Mouse (Mus musculus) left cerebral cortex, adult 11 months (tissue): ENCODE measurements around the gene Trip12.

Experiments
- DNase-seq: peaks from one replicate; pipeline ENCODE4 v3.0.0; 2022; ENCODE audit warnings: low spot score

Gene Trip12

GRCm38 (mm10) chr1:84795335-84795734 is 45.0 kb downstream of the Trip12 start:
- DNase-seq = no peak

- no peak for DNase-seq
Observed at GRCm38 (mm10) chr1:84791393-84791792, 48.9 kb downstream of the Trip12 start.

DNA sequence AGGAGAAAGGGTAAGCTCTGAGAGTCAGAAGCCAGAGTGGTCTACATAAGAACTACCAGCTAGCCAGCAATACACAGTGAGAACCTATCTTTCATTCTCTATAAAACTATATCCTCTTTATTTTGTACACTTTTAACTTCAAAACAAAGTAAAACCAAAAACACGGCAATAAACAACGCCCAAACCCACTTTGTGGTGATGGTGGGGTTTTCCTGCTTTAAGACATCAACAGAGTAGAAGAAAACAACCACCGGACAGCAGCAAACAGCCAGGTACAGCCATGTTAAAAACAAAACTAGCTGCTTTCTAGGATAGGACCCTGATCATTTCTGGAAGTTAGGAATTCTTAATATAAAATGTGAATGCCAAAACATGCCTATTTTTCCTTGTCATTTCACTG is 59.7 kb downstream of the Trip12 start:
- no peak for DNase-seq

DNA sequence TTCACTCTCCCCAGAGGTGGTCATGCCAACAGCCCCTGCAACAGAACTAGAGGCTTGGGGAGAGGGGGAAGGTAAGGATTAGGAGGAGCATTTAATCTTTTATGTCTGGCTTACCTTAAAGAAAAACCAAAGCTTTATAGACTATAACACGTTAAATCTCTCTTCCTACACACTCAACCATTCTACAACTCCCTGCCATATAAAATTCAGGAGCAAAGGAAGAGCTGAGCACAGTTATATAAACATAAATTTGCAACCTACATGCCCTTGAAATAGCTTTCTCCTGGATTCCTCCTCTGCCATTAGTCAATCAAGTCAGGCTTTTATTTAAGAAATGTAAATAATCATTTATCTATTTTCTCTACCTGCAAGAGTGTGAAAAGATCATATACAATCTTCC is 62.9 kb downstream of the Trip12 start:
- DNase-seq = no peak

- no peak for DNase-seq
Observed at GRCm38 (mm10) chr1:84758843-84759242, 81.5 kb downstream of the Trip12 start.

- no peak for DNase-seq
Observed at GRCm38 (mm10) chr1:84742156-84742555, 98.2 kb downstream of the Trip12 start.

DNA sequence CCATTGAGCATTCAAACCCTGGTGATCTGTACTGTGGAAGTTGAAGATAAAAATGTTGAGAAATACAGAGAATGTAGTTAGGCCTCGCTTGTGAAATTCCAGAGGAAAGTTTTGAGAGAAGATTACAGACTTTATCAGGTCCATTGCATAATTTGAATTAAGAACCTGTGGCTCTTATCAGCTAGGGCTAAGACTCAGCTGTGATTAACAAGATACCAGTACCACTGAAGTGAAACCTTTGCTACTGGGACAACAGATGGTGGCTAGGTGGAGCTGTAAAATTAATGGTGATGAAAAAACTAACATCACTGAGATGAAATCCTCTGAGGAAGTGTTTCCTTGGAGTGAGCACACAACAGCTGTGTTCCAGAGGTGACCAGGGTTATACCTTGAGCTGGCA is 100.2 kb downstream of the Trip12 start:
- no peak for DNase-seq

DNA sequence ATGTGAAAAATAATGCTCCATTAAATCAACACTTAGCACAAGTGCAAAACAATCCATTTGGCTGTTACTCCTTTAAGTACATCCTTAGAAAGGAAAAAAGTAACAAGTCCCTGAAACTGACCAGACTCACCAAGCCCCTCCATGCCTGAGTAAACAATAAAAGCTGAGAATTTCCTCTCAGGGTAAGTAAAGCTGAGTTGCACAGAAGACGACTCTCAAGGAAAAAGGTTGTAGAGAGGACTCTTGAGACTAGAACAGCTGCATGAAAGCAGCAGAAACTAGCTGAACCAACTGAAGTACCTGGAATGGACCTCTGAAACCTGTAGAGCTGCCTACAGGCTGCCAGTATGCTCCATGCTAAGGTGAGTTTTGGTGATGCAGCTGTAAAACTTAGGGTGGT is 103.2 kb downstream of the Trip12 start:
- no peak for DNase-seq

- no peak for DNase-seq
Observed at GRCm38 (mm10) chr1:84733799-84734198, 106.5 kb downstream of the Trip12 start.

- DNase-seq = no peak
Observed at GRCm38 (mm10) chr1:84731763-84732162, 108.6 kb downstream of the Trip12 start.

DNA sequence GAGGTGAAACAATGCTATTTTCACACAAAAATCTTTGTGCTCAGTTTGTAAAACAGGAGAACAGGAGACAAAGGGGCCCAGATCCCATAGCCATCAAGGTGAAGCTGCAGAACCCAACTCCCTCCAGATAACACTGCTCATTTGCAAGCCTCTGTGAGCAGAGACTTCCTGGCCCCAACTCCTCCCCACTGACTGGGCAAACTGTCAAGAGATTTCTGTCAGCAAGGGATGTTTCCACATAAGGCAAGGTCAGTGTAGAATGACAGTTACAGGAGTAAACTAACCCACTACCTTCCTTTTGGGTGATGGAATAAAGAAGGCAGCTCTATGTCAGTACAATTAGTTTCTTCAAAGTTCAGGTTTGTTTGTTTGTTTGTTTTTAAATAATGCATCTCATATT is 117.5 kb downstream of the Trip12 start:
- no peak for DNase-seq

DNA sequence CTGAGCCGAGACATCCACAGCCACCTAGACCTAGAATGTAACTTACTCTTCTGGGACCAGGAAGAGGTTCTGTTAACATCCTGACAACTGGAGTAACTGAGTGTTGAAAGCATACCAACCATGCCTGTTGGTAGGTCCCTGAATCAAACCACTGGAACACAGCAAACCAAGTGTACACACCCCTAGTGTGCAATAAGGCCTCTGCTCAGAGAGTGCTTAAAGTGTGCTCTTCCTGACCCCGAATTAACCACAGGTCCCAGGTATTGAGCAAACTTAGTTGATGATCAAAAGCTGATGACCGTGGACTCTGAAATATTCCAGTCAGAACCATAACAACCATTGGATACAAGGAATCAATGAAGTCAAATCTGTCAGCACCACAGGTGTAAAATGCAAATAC is 117.9 kb downstream of the Trip12 start:
- no peak for DNase-seq

DNA sequence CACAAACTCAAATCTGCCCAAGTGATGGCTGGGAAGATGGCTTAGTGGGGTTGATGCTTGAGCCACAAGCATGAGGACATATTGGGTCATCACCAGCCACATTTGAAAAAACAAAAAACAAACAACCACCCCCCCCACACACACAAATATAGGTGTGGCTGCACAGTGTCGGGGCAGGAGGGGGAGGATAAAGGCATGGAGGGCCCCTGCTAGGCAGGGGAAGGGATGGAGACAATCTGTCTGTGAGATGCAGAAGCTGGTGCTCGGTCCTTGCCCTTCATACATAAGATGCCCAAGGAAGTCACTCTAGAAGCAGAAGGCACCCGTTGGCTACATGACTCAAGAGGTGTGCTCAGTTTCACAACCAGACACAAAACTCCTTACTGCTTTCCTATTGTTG is 118.4 kb downstream of the Trip12 start:
- DNase-seq = no peak

DNA sequence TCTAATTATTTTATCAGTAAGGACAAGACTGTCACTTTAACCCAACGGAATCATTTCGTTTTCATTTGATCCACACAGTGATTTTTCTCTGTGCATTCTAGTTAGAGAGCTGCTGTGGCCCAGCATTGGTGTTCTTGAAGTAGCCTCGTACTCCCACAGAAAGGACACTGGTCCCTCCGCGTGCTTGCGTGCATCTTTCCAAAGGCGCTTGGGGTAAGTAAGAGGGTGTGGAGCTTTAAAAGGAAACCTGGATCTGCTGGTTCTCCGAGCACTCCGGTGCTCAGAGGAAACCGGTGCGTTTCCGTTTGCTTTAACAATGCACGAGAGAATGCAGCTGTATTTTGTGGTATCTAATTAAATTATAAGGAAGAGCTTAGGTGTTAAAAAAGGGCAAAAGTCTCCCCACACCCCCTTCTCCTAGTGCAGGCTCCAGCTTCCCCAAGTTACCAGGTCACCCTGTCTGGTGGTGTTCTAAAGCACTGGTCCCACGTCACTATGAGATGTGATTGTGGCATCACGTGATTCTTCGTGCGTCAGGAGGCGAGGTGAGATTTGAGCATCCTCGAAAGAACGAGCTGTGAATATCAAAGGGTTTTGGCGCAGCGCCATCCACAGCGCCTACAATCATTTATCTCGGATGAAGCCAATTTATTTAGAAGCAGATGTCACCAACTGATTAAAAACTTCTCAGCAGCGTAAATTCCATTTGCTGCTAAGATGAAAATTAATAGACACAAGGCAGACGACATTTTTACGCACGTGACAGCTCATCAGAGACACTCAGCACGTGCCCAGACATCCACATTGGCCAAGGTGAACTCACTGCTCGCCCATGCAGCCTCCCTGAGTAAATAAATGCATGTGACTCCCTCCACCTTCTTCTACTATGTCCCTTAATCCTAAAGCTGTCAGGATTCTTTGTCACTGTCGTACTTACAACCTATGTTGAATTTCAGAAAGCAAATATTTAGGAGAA is 130.2 kb downstream of the Trip12 start:
- DNase-seq = peak; percentile 75

DNA sequence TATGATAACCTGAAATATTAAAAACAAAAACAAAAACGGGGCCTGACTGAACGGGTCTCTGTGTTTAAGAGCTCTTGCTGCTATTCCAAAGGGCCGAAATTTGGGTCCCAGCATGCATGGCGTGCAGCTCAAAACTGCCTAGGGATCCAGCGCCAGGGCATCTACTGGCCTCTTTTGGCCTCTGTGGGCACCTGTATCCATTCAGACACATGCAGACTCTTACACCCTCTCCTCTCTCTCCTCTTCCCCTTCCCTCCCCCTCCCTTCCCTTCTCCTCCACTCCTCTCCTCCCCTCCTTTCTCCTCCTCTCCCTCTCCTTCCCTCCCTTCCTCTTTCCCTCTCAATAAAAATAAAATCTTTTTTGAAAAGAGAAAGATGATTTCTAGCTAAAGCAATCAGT is 130.9 kb downstream of the Trip12 start:
- DNase-seq = no peak

DNA sequence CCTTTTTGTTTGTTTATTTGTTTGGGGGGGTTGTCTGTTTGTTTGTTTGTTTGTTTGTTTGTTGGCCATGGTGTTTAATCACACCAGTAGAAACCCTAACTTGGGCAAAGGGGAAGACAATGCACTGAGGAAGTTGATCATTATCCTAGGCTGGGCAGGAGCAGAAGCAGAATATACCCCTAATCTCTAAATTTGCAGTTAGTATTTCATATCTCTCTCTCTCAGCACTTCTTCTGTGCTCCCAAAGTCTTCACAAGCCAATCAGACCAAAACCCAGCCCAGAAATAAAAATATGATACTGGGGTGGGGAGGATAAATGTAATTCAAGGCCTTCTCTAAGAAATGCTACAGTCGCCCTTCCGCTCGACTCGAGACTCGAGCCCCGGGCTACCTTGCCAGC is 140.1 kb downstream of the Trip12 start:
- no peak for DNase-seq

GRCm38 (mm10) chr1:84697136-84697535 is 143.2 kb downstream of the Trip12 start:
- DNase-seq = peak; percentile 63

DNA sequence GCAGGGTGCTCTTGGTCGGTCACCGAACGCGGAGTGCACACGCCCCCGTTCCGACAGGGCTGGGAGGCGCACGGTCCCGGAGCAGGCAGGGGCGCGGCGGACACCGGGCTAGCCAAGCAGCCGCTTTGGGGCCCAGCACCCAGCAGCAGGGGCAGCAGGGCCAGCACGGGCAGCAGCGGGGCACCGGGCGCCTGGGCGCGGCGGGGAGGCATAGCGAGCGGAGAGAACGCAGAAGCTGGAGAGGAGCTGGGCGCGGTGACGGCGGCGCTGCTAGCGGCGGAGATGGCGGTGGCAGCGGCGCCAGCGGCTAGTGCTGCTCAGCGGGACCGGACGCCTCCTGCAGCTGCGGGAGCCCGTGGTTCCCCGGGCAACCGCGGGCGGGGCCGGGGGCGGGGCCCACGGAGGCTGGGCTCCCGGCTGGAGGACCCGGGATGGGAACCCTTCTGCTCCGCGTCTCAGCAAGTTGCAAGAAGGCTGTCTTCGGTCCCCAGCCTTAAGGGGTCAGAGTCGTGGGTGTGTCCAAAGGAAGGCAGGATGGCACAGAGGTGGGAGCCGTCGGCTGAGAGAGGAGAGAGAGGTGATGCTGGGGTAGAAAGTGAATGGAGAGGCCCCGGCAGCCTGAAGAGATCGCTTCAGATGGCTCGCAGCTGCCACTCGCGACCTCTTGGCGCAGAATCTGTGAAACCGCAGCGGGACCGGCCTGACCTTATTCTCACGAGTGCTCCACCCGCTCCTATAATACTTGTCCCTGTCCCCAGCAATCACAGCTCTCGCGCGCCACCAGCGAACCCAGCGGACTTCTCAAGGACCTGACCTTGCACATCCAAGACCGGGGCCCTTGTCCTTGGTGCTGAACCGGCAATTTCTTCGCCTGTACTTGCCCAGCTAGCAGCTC is 144.6 kb downstream of the Trip12 start, which contains the start of gene Dner:
Gene Dner (minus strand): TSS at position 705 of the 895 bp plus-strand sequence.
- peak; percentile 53 for DNase-seq

DNA sequence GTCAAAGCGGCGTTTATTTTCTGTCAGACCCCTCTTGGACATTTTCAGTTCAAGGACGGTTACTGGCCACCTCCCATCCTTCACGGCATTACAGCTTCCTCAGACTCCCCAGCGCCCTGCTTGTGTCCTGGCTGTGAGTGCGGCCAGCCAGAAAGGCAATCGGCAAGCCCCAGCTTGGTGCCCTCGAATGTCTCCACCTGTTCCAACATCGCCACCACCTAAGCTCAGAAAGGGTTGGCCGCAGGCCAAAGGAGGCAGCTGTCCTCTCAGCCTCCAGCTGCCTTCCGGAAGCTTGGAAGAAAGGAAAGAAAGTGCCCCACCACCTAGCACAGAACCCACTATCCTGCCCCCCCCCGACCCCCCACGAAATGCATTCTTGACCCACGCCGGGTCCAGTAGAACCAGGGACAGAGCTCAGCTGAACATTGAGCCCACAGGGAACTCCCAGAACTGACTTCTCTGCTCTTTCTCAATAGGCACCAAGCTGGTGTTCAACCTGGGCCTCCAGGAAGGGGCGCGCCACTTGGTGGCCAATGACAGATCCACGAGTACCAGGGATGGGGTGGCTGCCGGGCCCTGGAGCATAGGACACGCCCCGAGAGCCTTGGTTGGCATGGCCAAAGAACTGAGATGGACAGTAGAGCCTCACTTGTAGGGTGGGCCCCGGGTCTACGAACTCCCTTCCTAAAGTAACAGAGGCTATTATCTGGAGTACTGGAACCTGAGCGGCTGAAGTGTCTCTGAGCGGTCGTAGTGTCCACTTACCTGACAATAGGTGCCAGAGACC is 145.4 kb downstream of the Trip12 start:
- peak; percentile 29 for DNase-seq

GRCm38 (mm10) chr1:84677910-84678309 is 162.4 kb downstream of the Trip12 start:
- DNase-seq = no peak
